Mouse (Mus musculus) bone marrow macrophage, adult 2 months (primary cell): ENCODE results near the gene Rusc2. TPM values are rescaled to one million over a fixed set of nuclear protein-coding genes. Genes with fewer than 3 reads are reported as not detected.
A peak's percentile ranks its signal among the peaks of the same experiment; 100 is the strongest.

Experiments
- H3K27ac ChIP-seq: 2 replicates; pipeline ENCODE4 v1.5.1; 2012; ENCODE audit warnings: low read depth, low read length; ENCODE audit not compliant: insufficient read depth
- H3K4me1 ChIP-seq: 2 replicates; pipeline ENCODE4 v1.6.1; 2012; ENCODE audit warnings: low read length; ENCODE audit not compliant: control insufficient read depth, insufficient read depth
- H3K4me3 ChIP-seq: 2 replicates; pipeline ENCODE4 v1.5.1; 2012; ENCODE audit warnings: mild to moderate bottlenecking, low read length, moderate library complexity; ENCODE audit not compliant: insufficient read depth
- CTCF ChIP-seq: IDR thresholded peaks from 2 replicates; pipeline ENCODE4 v1.5.1; 2012; ENCODE audit warnings: low read depth, mild to moderate bottlenecking, low read length, moderate library complexity
- POLR2A ChIP-seq: IDR thresholded peaks from 2 replicates; pipeline ENCODE4 v1.6.1; 2012; ENCODE audit warnings: mild to moderate bottlenecking, low read depth, low read length, borderline replicate concordance
- polyA plus RNA-seq: library from polyadenylated mRNA; stranded (reverse); fragments of >200 nt; gene quantifications from 2 replicates; pipeline ENCODE4 v1.2.4, GENCODE M21; 2012; ENCODE audit not compliant: missing spikeins, insufficient read depth, insufficient read length

The Rusc2 gene
- polyA plus RNA-seq, 1 experiment: 44.3 TPM

GRCm38 (mm10) chr4:43353662-43354061 lies 28.1 kb upstream of the Rusc2 start:
- H3K4me1 ChIP-seq: peaks cover 7% of the 10 kb centered on the region
- no peak overlapping the region for H3K4me3 ChIP-seq
- H3K27ac ChIP-seq: no peak overlapping the region
- no peak for TF ChIP-seq CTCF
- no peak for TF ChIP-seq POLR2A

GRCm38 (mm10) chr4:43364914-43365560 lies 16.7 kb upstream of the Rusc2 start:
- TF ChIP-seq CTCF (no peak), POLR2A (no peak)
- Histone ChIP-seq H3K4me1 (peaks cover 3% of the 10 kb centered on the region), H3K27ac (no peak overlapping the region), H3K4me3 (no peak overlapping the region)

GRCm38 (mm10) chr4:43367295-43367694 lies 14.5 kb upstream of the Rusc2 start:
- H3K4me3 ChIP-seq: no peak overlapping the region
- TF ChIP-seq POLR2A (no peak), CTCF (no peak)
- H3K4me1 ChIP-seq: peaks cover 3% of the 10 kb centered on the region
- H3K27ac ChIP-seq: no peak overlapping the region

- TF ChIP-seq POLR2A (no peak), CTCF (no peak)
- Histone ChIP-seq H3K4me1 (peaks cover 3% of the 10 kb centered on the region), H3K4me3 (no peak overlapping the region), H3K27ac (no peak overlapping the region)
Observed at GRCm38 (mm10) chr4:43367787-43368186, 14.0 kb upstream of the Rusc2 start.

GRCm38 (mm10) chr4:43371406-43371805 lies 10.4 kb upstream of the Rusc2 start:
- H3K27ac ChIP-seq: no peak overlapping the region
- no peaks in the 10 kb centered on the region for H3K4me1 ChIP-seq
- no peak overlapping the region for H3K4me3 ChIP-seq
- TF ChIP-seq CTCF (no peak), POLR2A (no peak)

GRCm38 (mm10) chr4:43372155-43372554 lies 9.6 kb upstream of the Rusc2 start:
- Histone ChIP-seq H3K4me3 (no peak overlapping the region), H3K27ac (no peak overlapping the region), H3K4me1 (no peaks in the 10 kb centered on the region)
- TF ChIP-seq CTCF (no peak), POLR2A (no peak)

- no peaks in the 10 kb centered on the region for H3K4me1 ChIP-seq
- no peak overlapping the region for H3K27ac ChIP-seq
- no peak overlapping the region for H3K4me3 ChIP-seq
- TF ChIP-seq CTCF: no peak
- no peak for TF ChIP-seq POLR2A
Observed at GRCm38 (mm10) chr4:43374266-43374665, 7.5 kb upstream of the Rusc2 start.

GRCm38 (mm10) chr4:43379601-43380000 lies 2.2 kb upstream of the Rusc2 start:
- Histone ChIP-seq H3K4me1 (no peaks in the 10 kb centered on the region; the same call in 1 of the 2 replicates), H3K4me3 (no peak overlapping the region), H3K27ac (no peak overlapping the region)
- TF ChIP-seq CTCF: no peak
- TF ChIP-seq POLR2A: no peak

GRCm38 (mm10) chr4:43380951-43381350 lies 828 bp upstream of the Rusc2 start:
- H3K27ac ChIP-seq: peak overlapping the region; percentile 91; the same call in 1 of the 2 replicates
- H3K4me1 ChIP-seq: peaks cover 2% of the 10 kb centered on the region; the same call in 1 of the 2 replicates
- TF ChIP-seq POLR2A (no peak), CTCF (no peak)
- H3K4me3 ChIP-seq: peak overlapping the region; percentile 95

GRCm38 (mm10) chr4:43382155-43383020 lies 609 bp downstream of the Rusc2 start:
- Histone ChIP-seq H3K4me3 (peak overlapping the region; percentile 95), H3K27ac (peak overlapping the region; percentile 91), H3K4me1 (peaks cover 9% of the 10 kb centered on the region)
- TF ChIP-seq CTCF: no peak
- TF ChIP-seq POLR2A: no peak
